Mouse (Mus musculus): ENCODE measurements around the gene Mdfic. TPM values are rescaled to one million over a fixed set of nuclear protein-coding genes. Genes with fewer than 3 reads are reported as not detected.

Gene Mdfic
- polyA plus RNA-seq, 1 experiment from 2014 or later, result 2.5 TPM

DNA sequence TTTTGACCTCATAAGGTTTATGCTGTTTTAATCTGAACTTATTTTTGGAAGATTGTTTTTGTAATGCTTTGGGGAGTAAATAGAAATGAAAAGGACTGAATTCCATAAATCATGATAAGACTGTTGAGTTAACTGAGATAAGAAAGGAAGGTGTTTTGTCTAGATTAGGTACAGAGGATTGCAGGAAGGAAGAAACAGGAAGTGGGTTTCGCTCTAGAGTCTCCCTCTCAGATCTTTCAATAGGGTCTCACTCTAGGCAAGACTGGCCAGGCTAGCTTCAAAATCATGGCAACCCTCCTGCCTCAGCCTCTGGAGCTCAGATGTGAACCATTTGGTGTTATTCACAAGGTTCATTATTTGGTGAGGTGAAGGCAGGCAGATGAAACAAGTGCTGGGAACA, 27.8 kb downstream of the Mdfic start:
- H3K27me3 ChIP-seq (ENCODE audit: control insufficient read depth, insufficient read depth, low read length), result no peaks in the 10 kb centered on the region
- H3K4me3 ChIP-seq (replicated peaks; ENCODE audit: low read length), result no peak overlapping the region
- H3K4me1 ChIP-seq (replicated peaks; ENCODE audit: control insufficient read depth, insufficient read depth, low read length), result no peaks in the 10 kb centered on the region
- 93% methylated on average over 1 of the region's 1 CpGs for WGBS
- H3K9me3 ChIP-seq (ENCODE audit: control insufficient read depth, low read length), result no peaks in the 10 kb centered on the region
- H3K4me2 ChIP-seq (replicated peaks), result no peak overlapping the region
- H3K27ac ChIP-seq, result no peak overlapping the region
- ATAC-seq (ENCODE audit: low FRiP score), result no peak
- no peaks in the 10 kb centered on the region for H3K36me3 ChIP-seq (replicated peaks; ENCODE audit: control insufficient read depth, insufficient read depth)
- DNase-seq (ENCODE audit: low spot score), result no peak
- no peak overlapping the region for H3K9ac ChIP-seq

DNA sequence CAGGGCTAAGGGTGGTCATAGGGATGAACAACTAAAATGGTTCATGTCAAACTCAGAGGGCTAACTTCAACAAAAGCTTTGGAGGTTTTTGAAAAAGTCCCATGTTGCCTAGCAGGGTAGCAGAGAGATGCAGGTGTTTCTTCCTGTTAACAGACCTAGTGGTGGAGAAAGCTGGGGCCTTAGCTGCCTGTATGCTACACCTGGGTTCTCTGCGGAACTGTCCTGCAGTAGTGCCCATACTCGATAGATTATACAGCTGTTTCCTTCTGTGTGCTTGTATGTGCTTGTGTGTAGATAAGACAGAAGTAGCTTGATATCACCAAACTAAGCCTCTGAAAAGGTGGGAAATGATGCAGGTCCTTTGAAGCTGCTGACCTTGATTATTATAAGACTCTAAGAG, 28.5 kb downstream of the Mdfic start:
- no peaks in the 10 kb centered on the region for H3K4me1 ChIP-seq (replicated peaks; ENCODE audit: control insufficient read depth, insufficient read depth, low read length)
- H3K27ac ChIP-seq, result no peak overlapping the region
- no peak overlapping the region for H3K9ac ChIP-seq
- no peaks in the 10 kb centered on the region for H3K9me3 ChIP-seq (ENCODE audit: control insufficient read depth, low read length)
- 98% methylated on average over 2 of the region's 2 CpGs for WGBS
- ATAC-seq (ENCODE audit: low FRiP score) (no peak), DNase-seq (ENCODE audit: low spot score) (no peak)
- no peak overlapping the region for H3K4me3 ChIP-seq (replicated peaks; ENCODE audit: low read length)
- H3K4me2 ChIP-seq (replicated peaks), result no peak overlapping the region
- H3K36me3 ChIP-seq (replicated peaks; ENCODE audit: control insufficient read depth, insufficient read depth), result no peaks in the 10 kb centered on the region
- no peaks in the 10 kb centered on the region for H3K27me3 ChIP-seq (ENCODE audit: control insufficient read depth, insufficient read depth, low read length)

DNA sequence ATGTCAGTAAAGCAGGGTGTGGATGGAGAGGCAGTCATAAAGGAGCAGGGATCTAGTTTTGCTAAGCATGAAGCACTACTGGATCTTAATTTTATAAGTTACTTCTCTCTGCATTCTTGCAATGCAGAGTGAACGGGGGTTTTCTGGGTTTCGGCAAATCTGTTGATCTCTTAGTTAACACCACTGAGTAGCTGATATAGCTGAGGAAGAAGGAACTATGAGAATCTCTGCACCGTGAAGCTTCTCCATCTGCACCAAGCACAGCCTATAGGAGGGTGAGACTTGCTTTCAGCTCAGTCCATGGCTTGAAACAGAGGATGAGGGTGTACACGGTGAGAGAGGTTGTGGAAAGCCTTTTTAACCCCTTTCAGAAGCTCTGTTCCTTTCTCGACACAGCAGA, 29.6 kb downstream of the Mdfic start:
- H3K36me3 ChIP-seq (replicated peaks; ENCODE audit: control insufficient read depth, insufficient read depth), result no peaks in the 10 kb centered on the region
- 86% methylated on average over 5 of the region's 5 CpGs for WGBS
- H3K27ac ChIP-seq, result no peak overlapping the region
- H3K27me3 ChIP-seq (ENCODE audit: control insufficient read depth, insufficient read depth, low read length), result no peaks in the 10 kb centered on the region
- H3K4me2 ChIP-seq (replicated peaks), result no peak overlapping the region
- no peak overlapping the region for H3K4me3 ChIP-seq (replicated peaks; ENCODE audit: low read length)
- DNase-seq (ENCODE audit: low spot score) (no peak), ATAC-seq (ENCODE audit: low FRiP score) (no peak)
- no peak overlapping the region for H3K9ac ChIP-seq
- H3K4me1 ChIP-seq (replicated peaks; ENCODE audit: control insufficient read depth, insufficient read depth, low read length), result no peaks in the 10 kb centered on the region
- H3K9me3 ChIP-seq (ENCODE audit: control insufficient read depth, low read length), result no peaks in the 10 kb centered on the region

DNA sequence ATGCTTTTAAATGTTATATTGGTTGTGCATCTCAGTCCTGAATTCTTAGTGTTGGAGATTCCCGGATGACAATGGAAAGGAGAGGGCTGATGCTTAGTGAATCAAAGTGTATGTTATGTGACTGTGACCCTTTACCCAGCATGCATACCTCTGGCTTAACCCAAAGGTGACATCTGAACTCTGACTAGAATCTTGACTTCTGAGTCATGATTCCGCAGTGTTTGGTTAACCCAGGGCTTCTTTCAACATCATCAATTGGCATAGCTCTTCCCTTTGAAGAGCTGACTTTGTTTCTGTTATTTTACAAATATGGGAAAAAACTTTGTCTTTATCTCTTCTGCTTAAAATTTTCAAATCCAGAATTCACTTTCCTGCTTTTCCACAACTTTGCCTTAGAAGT, 30.9 kb downstream of the Mdfic start:
- WGBS, result 92% methylated on average over 2 of the region's 2 CpGs
- H3K4me2 ChIP-seq (replicated peaks), result no peak overlapping the region
- no peak for ATAC-seq (ENCODE audit: low FRiP score)

GRCm38 (mm10) chr6:15752160-15752559, 31.7 kb downstream of the Mdfic start:
- DNase-seq (ENCODE audit: low spot score), result no peak
- 93% methylated on average over 5 of the region's 5 CpGs for WGBS
- Histone ChIP-seq H3K27ac (no peak overlapping the region), H3K36me3 (replicated peaks; ENCODE audit: control insufficient read depth, insufficient read depth) (no peaks in the 10 kb centered on the region), H3K9me3 (ENCODE audit: control insufficient read depth, low read length) (no peaks in the 10 kb centered on the region), H3K9ac (no peak overlapping the region), H3K4me1 (replicated peaks; ENCODE audit: control insufficient read depth, insufficient read depth, low read length) (no peaks in the 10 kb centered on the region), H3K27me3 (ENCODE audit: control insufficient read depth, insufficient read depth, low read length) (no peaks in the 10 kb centered on the region), H3K4me2 (replicated peaks) (no peak overlapping the region), H3K4me3 (replicated peaks; ENCODE audit: low read length) (no peak overlapping the region)
- no peak for ATAC-seq (ENCODE audit: low FRiP score)

More for the DNA sequence above, 30.9 kb downstream of the Mdfic start:
- Histone ChIP-seq H3K4me3 (replicated peaks; ENCODE audit: low read length) (no peak overlapping the region), H3K4me1 (replicated peaks; ENCODE audit: control insufficient read depth, insufficient read depth, low read length) (no peaks in the 10 kb centered on the region), H3K27me3 (ENCODE audit: control insufficient read depth, insufficient read depth, low read length) (no peaks in the 10 kb centered on the region), H3K36me3 (replicated peaks; ENCODE audit: control insufficient read depth, insufficient read depth) (no peaks in the 10 kb centered on the region), H3K9ac (no peak overlapping the region), H3K9me3 (ENCODE audit: control insufficient read depth, low read length) (no peaks in the 10 kb centered on the region), H3K27ac (no peak overlapping the region)
- no peak for DNase-seq (ENCODE audit: low spot score)

DNA sequence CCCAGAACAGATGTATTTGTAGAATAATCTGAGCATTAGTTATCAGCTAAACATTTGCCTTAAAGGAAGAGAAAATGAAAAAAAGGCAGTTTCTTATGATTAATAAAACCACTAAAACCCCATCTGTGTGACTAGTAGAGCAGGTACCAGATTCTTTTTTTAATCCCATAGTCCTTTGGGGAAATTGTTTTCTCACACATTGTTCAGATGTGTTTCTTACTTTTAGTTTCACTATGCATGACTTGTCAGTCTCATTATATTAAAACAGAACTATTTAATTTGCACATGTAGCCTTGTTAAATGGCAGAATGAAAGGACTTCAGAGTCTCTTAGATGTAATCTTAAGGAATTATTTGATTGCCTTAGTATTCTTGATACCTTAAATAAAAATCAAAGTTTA, 32.7 kb downstream of the Mdfic start:
- ATAC-seq (ENCODE audit: low FRiP score) (no peak), DNase-seq (ENCODE audit: low spot score) (no peak)
- H3K9me3 ChIP-seq (ENCODE audit: control insufficient read depth, low read length), result no peaks in the 10 kb centered on the region

DNA sequence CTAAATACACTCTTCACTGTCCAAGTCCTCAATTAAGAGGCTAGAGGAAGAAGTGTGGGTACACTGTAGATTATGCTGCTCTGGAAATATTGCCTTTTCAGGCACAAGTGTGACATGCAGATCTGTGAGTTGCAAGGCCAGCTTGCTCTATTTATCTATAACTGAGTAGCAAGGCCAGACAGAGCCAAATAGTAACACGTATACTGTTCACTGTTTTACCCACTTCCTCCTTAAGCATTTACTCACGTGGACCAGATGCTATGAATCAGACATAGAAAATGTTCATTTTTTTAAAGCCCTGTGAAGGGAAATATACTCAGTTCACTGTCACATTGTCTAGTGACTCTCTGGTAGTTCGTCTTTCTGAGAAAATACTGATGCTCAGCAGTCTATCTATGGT, 37.9 kb downstream of the Mdfic start:
- DNase-seq (ENCODE audit: low spot score), result no peak
- no peaks in the 10 kb centered on the region for H3K36me3 ChIP-seq (replicated peaks; ENCODE audit: control insufficient read depth, insufficient read depth)
- H3K4me3 ChIP-seq (replicated peaks; ENCODE audit: low read length), result no peak overlapping the region
- H3K9me3 ChIP-seq (ENCODE audit: control insufficient read depth, low read length), result no peaks in the 10 kb centered on the region
- no peaks in the 10 kb centered on the region for H3K27me3 ChIP-seq (ENCODE audit: control insufficient read depth, insufficient read depth, low read length)
- WGBS, result 84% methylated on average over 3 of the region's 3 CpGs
- no peak overlapping the region for H3K27ac ChIP-seq
- no peak overlapping the region for H3K4me2 ChIP-seq (replicated peaks)
- no peaks in the 10 kb centered on the region for H3K4me1 ChIP-seq (replicated peaks; ENCODE audit: control insufficient read depth, insufficient read depth, low read length)
- no peak overlapping the region for H3K9ac ChIP-seq
- no peak for ATAC-seq (ENCODE audit: low FRiP score)

More for the DNA sequence above, 32.7 kb downstream of the Mdfic start:
- Histone ChIP-seq H3K4me2 (replicated peaks) (no peak overlapping the region), H3K27ac (no peak overlapping the region), H3K4me1 (replicated peaks; ENCODE audit: control insufficient read depth, insufficient read depth, low read length) (no peaks in the 10 kb centered on the region), H3K9ac (no peak overlapping the region), H3K36me3 (replicated peaks; ENCODE audit: control insufficient read depth, insufficient read depth) (no peaks in the 10 kb centered on the region), H3K4me3 (replicated peaks; ENCODE audit: low read length) (no peak overlapping the region), H3K27me3 (ENCODE audit: control insufficient read depth, insufficient read depth, low read length) (no peaks in the 10 kb centered on the region)

DNA sequence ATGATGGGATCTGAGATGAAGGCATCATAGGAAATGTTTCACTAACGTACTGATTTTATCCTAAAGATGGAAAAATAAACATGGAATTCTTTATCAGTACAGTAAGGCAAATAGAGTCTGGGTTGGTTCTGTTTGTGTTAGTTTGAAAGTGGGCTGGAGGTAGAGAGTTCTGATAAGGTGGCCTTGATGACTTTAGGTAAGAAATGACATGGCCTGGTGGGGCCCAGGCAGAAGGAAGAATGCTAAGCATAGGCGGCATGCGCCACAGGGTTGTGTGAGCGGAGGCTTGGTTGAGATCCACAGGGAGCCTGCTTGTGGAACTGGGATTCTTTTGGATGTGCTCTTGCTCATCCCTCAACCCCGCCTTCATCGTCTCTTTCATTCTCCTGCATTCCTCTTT, 40.3 kb downstream of the Mdfic start:
- no peaks in the 10 kb centered on the region for H3K9me3 ChIP-seq (ENCODE audit: control insufficient read depth, low read length)
- 54% methylated on average over 6 of the region's 6 CpGs for WGBS
- H3K36me3 ChIP-seq (replicated peaks; ENCODE audit: control insufficient read depth, insufficient read depth), result no peaks in the 10 kb centered on the region
- H3K27ac ChIP-seq, result no peak overlapping the region
- no peak overlapping the region for H3K4me2 ChIP-seq (replicated peaks)
- H3K27me3 ChIP-seq (ENCODE audit: control insufficient read depth, insufficient read depth, low read length), result no peaks in the 10 kb centered on the region
- no peak for DNase-seq (ENCODE audit: low spot score)
- H3K4me1 ChIP-seq (replicated peaks; ENCODE audit: control insufficient read depth, insufficient read depth, low read length), result no peaks in the 10 kb centered on the region
- H3K4me3 ChIP-seq (replicated peaks; ENCODE audit: low read length), result no peak overlapping the region
- no peak overlapping the region for H3K9ac ChIP-seq
- no peak for ATAC-seq (ENCODE audit: low FRiP score)

DNA sequence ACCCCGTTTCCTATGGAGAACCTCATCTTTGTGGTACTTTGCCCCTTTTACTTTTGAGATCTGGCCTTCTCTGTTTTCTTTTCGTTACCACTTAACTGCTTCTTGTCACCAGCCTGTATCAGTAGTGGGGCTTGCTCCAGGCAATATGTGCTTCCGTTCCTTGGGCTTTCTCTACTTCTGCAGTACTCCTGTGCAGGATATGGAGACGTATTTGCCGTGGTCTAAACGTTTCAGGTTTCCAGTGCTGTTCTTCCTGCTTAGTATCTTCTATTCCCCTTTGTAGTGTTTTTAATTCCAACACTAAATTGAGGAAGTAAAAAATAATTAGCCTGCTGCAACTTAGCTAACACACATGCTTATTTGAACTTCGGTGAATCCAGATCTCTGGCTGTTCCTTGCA, 43.6 kb downstream of the Mdfic start:
- H3K9me3 ChIP-seq (ENCODE audit: control insufficient read depth, low read length), result no peaks in the 10 kb centered on the region
- no peak overlapping the region for H3K4me3 ChIP-seq (replicated peaks; ENCODE audit: low read length)
- no peak overlapping the region for H3K9ac ChIP-seq
- WGBS, result 91% methylated on average over 7 of the region's 7 CpGs
- DNase-seq (ENCODE audit: low spot score), result no peak
- H3K4me2 ChIP-seq (replicated peaks), result no peak overlapping the region
- H3K27ac ChIP-seq, result no peak overlapping the region
- ATAC-seq (ENCODE audit: low FRiP score), result no peak
- H3K36me3 ChIP-seq (replicated peaks; ENCODE audit: control insufficient read depth, insufficient read depth), result no peaks in the 10 kb centered on the region
- H3K4me1 ChIP-seq (replicated peaks; ENCODE audit: control insufficient read depth, insufficient read depth, low read length), result no peaks in the 10 kb centered on the region
- no peaks in the 10 kb centered on the region for H3K27me3 ChIP-seq (ENCODE audit: control insufficient read depth, insufficient read depth, low read length)

DNA sequence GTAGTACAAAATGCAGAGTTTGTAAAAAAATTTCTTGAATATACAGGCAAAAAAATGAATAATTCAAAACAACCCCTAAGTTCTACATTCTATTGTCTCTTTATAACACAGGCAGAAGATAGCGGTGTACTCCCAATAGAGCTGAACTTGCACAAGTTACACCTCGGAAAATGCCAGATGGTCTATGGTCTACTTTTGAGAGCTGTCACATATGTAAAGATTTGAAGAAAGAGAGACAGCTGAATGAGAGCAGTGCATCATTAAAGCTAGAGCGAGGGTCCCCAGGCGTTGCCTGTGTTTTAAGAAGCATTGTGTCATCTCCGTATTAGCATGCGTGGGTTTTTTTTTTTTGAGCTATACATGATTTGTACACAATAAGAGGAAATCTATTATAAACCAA, 47.0 kb downstream of the Mdfic start:
- WGBS, result 38% methylated on average over 6 of the region's 6 CpGs
- Histone ChIP-seq H3K9ac (no peak overlapping the region), H3K9me3 (ENCODE audit: control insufficient read depth, low read length) (no peaks in the 10 kb centered on the region), H3K4me2 (replicated peaks) (no peak overlapping the region), H3K4me1 (replicated peaks; ENCODE audit: control insufficient read depth, insufficient read depth, low read length) (no peaks in the 10 kb centered on the region), H3K4me3 (replicated peaks; ENCODE audit: low read length) (no peak overlapping the region), H3K27ac (no peak overlapping the region), H3K36me3 (replicated peaks; ENCODE audit: control insufficient read depth, insufficient read depth) (no peaks in the 10 kb centered on the region; the same call in 1 of the 2 replicates), H3K27me3 (ENCODE audit: control insufficient read depth, insufficient read depth, low read length) (no peaks in the 10 kb centered on the region)
- DNase-seq (ENCODE audit: low spot score), result no peak
- ATAC-seq (ENCODE audit: low FRiP score), result no peak
